7 mouse cellular contexts compared by ENCODE assay signal in the genomic region with DNA sequence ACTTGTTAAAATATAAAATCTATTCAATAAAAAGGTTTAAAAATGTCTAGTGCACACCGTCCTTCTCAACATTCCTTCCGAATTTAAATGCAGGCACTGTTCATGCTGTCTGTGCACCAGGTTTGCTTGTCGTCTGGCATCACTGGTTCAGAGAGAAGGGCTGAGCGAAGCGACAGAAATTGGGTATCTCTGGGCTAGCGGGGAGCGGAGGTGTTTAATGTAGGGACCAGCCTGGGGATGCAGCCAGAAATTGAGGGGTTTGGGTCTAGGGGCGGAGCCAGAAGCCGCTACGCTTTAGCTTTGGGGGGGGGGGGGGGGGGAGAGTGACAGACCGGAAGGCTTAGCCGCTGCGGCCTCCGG. TPM values are rescaled to one million over a fixed set of nuclear protein-coding genes. Genes with fewer than 3 reads are reported as not detected.
A peak's percentile ranks its signal among the peaks of the same experiment; 100 is the strongest.
DNase-seq lines count a peak whose midpoint lies in the region; ATAC-seq lines count a peak whose summit lies in the region.

No protein-coding gene starts in this region.

- WGBS in lung, embryonic 16.5 days: 1% methylated on average over 13 of the region's 14 CpGs
- WGBS in forebrain, embryonic 11.5 days: 2% methylated on average over 12 of the region's 14 CpGs
- 2% methylated on average over 14 of the region's 14 CpGs for WGBS in limb, embryonic 12.5 days
- 3% methylated on average over 13 of the region's 14 CpGs for WGBS in stomach, embryonic 14.5 days

- H3K9me3 ChIP-seq in lung, embryonic 16.5 days (ENCODE audit: control insufficient read depth, low read length): no peaks in the 10 kb centered on the region
- no peaks in the 10 kb centered on the region for H3K9me3 ChIP-seq in forebrain, embryonic 11.5 days (ENCODE audit: control insufficient read depth, low read length)
- no peaks in the 10 kb centered on the region for H3K9me3 ChIP-seq in limb, embryonic 12.5 days
- H3K9me3 ChIP-seq in stomach, embryonic 14.5 days (ENCODE audit: control insufficient read depth, low read depth, low read length): no peaks in the 10 kb centered on the region

- peak overlapping the region; percentile 72 for H3K4me2 ChIP-seq in lung, embryonic 16.5 days (ENCODE audit: low read depth, low read length)
- peak overlapping the region; percentile 88 for H3K4me2 ChIP-seq in forebrain, embryonic 11.5 days (ENCODE audit: low read depth, low read length, severe bottlenecking)
- H3K4me2 ChIP-seq in limb, embryonic 12.5 days: peak overlapping the region; percentile 80
- H3K4me2 ChIP-seq in stomach, embryonic 14.5 days (replicated peaks; ENCODE audit: low read depth, low read length): peak overlapping the region; percentile 72

- H3K27ac ChIP-seq in lung, embryonic 16.5 days (ENCODE audit: low read length): peak overlapping the region; percentile 59; the same call in 1 of the 2 replicates
- no peak overlapping the region for H3K27ac ChIP-seq in forebrain, embryonic 11.5 days (ENCODE audit: low read depth, low read length)
- H3K27ac ChIP-seq in limb, embryonic 12.5 days: peak overlapping the region; percentile 64; the same call in 1 of the 2 replicates
- no peak overlapping the region for H3K27ac ChIP-seq in stomach, embryonic 14.5 days (ENCODE audit: low read length)

- peaks cover 9% of the 10 kb centered on the region for H3K4me1 ChIP-seq in lung, embryonic 16.5 days (replicated peaks; ENCODE audit: control insufficient read depth, insufficient read depth, low read length)
- peaks cover 4% of the 10 kb centered on the region for H3K4me1 ChIP-seq in forebrain, embryonic 11.5 days (replicated peaks; ENCODE audit: control insufficient read depth, insufficient read depth, low read length)
- H3K4me1 ChIP-seq in limb, embryonic 12.5 days (replicated peaks): peaks cover 12% of the 10 kb centered on the region
- peaks cover 9% of the 10 kb centered on the region for H3K4me1 ChIP-seq in stomach, embryonic 14.5 days (ENCODE audit: control insufficient read depth, insufficient read depth, low read length)

- no peaks in the 10 kb centered on the region for H3K36me3 ChIP-seq in lung, embryonic 16.5 days (ENCODE audit: control insufficient read depth, insufficient read depth, low read length)
- no peaks in the 10 kb centered on the region for H3K36me3 ChIP-seq in forebrain, embryonic 11.5 days (ENCODE audit: control insufficient read depth, insufficient read depth, low read length)
- H3K36me3 ChIP-seq in limb, embryonic 12.5 days: no peaks in the 10 kb centered on the region
- H3K36me3 ChIP-seq in stomach, embryonic 14.5 days (ENCODE audit: control insufficient read depth, insufficient read depth, low read length): no peaks in the 10 kb centered on the region

- peak overlapping the region; percentile 77 for H3K9ac ChIP-seq in lung, embryonic 16.5 days (ENCODE audit: low read length)
- peak overlapping the region; percentile 63 for H3K9ac ChIP-seq in forebrain, embryonic 11.5 days (ENCODE audit: low read length)
- peak overlapping the region; percentile 57 for H3K9ac ChIP-seq in limb, embryonic 12.5 days (replicated peaks)
- H3K9ac ChIP-seq in stomach, embryonic 14.5 days (replicated peaks; ENCODE audit: low read depth, low read length): no peak overlapping the region

- DNase-seq in lung, postnatal 10 days: no peak
- no peak for DNase-seq in forebrain, embryonic 11.5 days (ENCODE audit: low spot score)
- no peak for DNase-seq in gastrocnemius, adult 8-10 months (ENCODE audit: low spot score in 2 of 2)
- no peak for DNase-seq in embryo, embryonic 9.5 days (ENCODE audit: extremely low spot score)

- H3K27me3 ChIP-seq in lung, embryonic 16.5 days (ENCODE audit: control insufficient read depth, insufficient read depth, low read depth, low read length): no peaks in the 10 kb centered on the region
- H3K27me3 ChIP-seq in forebrain, embryonic 11.5 days (ENCODE audit: control insufficient read depth, insufficient read depth, low read length): no peaks in the 10 kb centered on the region
- no peaks in the 10 kb centered on the region for H3K27me3 ChIP-seq in limb, embryonic 12.5 days
- H3K27me3 ChIP-seq in stomach, embryonic 14.5 days (ENCODE audit: control insufficient read depth, insufficient read depth, low read length): no peaks in the 10 kb centered on the region

- ATAC-seq in lung, embryonic 16.5 days (ENCODE audit: low read depth): no peak
- ATAC-seq in forebrain, embryonic 11.5 days (replicated peaks; ENCODE audit: low FRiP score): no peak
- ATAC-seq in limb, embryonic 12.5 days (ENCODE audit: insufficient number of reproducible peaks, insufficient read depth, low FRiP score, low TSS enrichment, low read depth): no peak
- ATAC-seq in stomach, embryonic 14.5 days (ENCODE audit: insufficient number of reproducible peaks, insufficient read depth, low FRiP score, low read depth): no peak

- peak overlapping the region; percentile 96 for H3K4me3 ChIP-seq in lung, embryonic 16.5 days (ENCODE audit: low read length)
- peak overlapping the region; percentile 77 for H3K4me3 ChIP-seq in forebrain, embryonic 11.5 days (ENCODE audit: low read depth, low read length)
- peak overlapping the region; percentile 80 for H3K4me3 ChIP-seq in limb, embryonic 12.5 days (replicated peaks)
- peak overlapping the region; percentile 82 for H3K4me3 ChIP-seq in stomach, embryonic 14.5 days (ENCODE audit: low read depth, low read length)

RNA-seq across cellular contexts. Expression of a gene that starts 0.3 kb away (rescaled TPM):
- polyA plus RNA-seq in lung, embryonic 16.5 days (2015; fragmentation: Nextera tagmentation; extraction: Ambion mirVana): 56.1 and 58.0 TPM in 2 replicates
- 55.5 and 57.1 TPM in 2 replicates for polyA plus RNA-seq in forebrain, embryonic 11.5 days (2014; fragmentation: Nextera tagmentation; extraction: Ambion mirVana)
- 61.7 and 62.6 TPM in 2 replicates for polyA plus RNA-seq in limb, embryonic 12.5 days (2016; fragmentation: Nextera tagmentation; extraction: Ambion mirVana)
- 45.4 and 50.8 TPM in 2 replicates for polyA plus RNA-seq in stomach, embryonic 14.5 days (2014; fragmentation: Nextera tagmentation; extraction: Ambion mirVana)
- total RNA-seq in gastrocnemius, adult 8-10 months (2022): 10 to 100 TPM; 60.5 to 70.7 (median 68.5) TPM

RNA-seq across cellular contexts. Expression of a gene that starts 43.0 kb away (rescaled TPM):
- polyA plus RNA-seq in lung, embryonic 16.5 days (2015; fragmentation: Nextera tagmentation; extraction: Ambion mirVana): 0.50 and 0.55 TPM in 2 replicates
- polyA plus RNA-seq in forebrain, embryonic 11.5 days (2014; fragmentation: Nextera tagmentation; extraction: Ambion mirVana): 0.11 TPM in 2 replicates
- polyA plus RNA-seq in limb, embryonic 12.5 days (2016; fragmentation: Nextera tagmentation; extraction: Ambion mirVana): 0.04 TPM in 1 of 2 replicates, not detected in the other
- polyA plus RNA-seq in stomach, embryonic 14.5 days (2014; fragmentation: Nextera tagmentation; extraction: Ambion mirVana): 0.22 TPM in 2 replicates
- total RNA-seq in gastrocnemius, adult 8-10 months (2022): under 1 TPM in 1 of 4 experiments, not detected in 3; 0.05 TPM

Comparison
In these comparisons a context has a peak if more than half of its experiments do, and no peak if none do; other contexts are left out.
1. H3K27ac ChIP-seq: peak in lung, embryonic 16.5 days (single experiment) and limb, embryonic 12.5 days (single experiment); none in forebrain, embryonic 11.5 days (single experiment) and stomach, embryonic 14.5 days (single experiment).
2. Peak in every context shown above with its lines, with median percentiles within 50 percentile points of each other: H3K4me2 ChIP-seq and H3K4me3 ChIP-seq.